Mouse (Mus musculus) limb, embryonic 12.5 days (tissue): Measurements from ENCODE around the gene Tanc2. TPM values are rescaled to one million over a fixed set of nuclear protein-coding genes. Genes with fewer than 3 reads are reported as not detected.

Experiments
- ATAC-seq: fragments of 200-750 bp; cut with Nextera tagmentation; 2 replicates; pipeline ENCODE4 v1.8.0; 2017; ENCODE audit warnings: low read depth, moderate TSS enrichment; ENCODE audit not compliant: insufficient number of reproducible peaks, insufficient read depth, low FRiP score, low TSS enrichment
- H3K27ac ChIP-seq: fragments of 300-500 bp; sonication (generic); 2 replicates; pipeline ENCODE4 v1.5.1; 2016; ENCODE audit warnings: mild to moderate bottlenecking, moderate library complexity
- H3K27me3 ChIP-seq: fragments of 300-500 bp; sonication (generic); 2 replicates; pipeline ENCODE4 v1.6.1; 2016; ENCODE audit warnings: mild to moderate bottlenecking, moderate library complexity
- H3K36me3 ChIP-seq: fragments of 300-500 bp; sonication (generic); 2 replicates; pipeline ENCODE4 v1.6.1; 2016; ENCODE audit warnings: mild to moderate bottlenecking, moderate library complexity
- H3K4me1 ChIP-seq: fragments of 300-500 bp; sonication (generic); replicated peaks from 2 replicates; pipeline ENCODE4 v1.6.1; 2016
- H3K4me2 ChIP-seq: fragments of 300-500 bp; sonication (generic); 2 replicates; pipeline ENCODE4 v1.6.1; 2016; ENCODE audit warnings: mild to moderate bottlenecking, moderate library complexity
- H3K4me3 ChIP-seq: fragments of 300-500 bp; sonication (generic); replicated peaks from 2 replicates; pipeline ENCODE4 v1.5.1; 2016; ENCODE audit warnings: mild to moderate bottlenecking
- H3K9ac ChIP-seq: fragments of 300-500 bp; sonication (generic); replicated peaks from 2 replicates; pipeline ENCODE4 v1.6.1; 2016; ENCODE audit warnings: mild to moderate bottlenecking, moderate library complexity
- H3K9me3 ChIP-seq: fragments of 300-500 bp; sonication (generic); 2 replicates; pipeline ENCODE4 v1.6.1; 2016; ENCODE audit warnings: mild to moderate bottlenecking, moderate library complexity
- WGBS: fragments of 180-500 bp; shearing (Covaris S2); methylation state at CpG from one replicate; pipeline ENCODE4 v1.1.7; 2016; 5-methylcytosine and 5-hydroxymethylcytosine counted together
- polyA plus RNA-seq: library from polyadenylated mRNA; unstranded; fragments of >200 nt; fragmentation: Nextera tagmentation; extraction: Ambion mirVana; gene quantifications from 2 replicates; pipeline ENCODE4 v1.2.1, GENCODE M21; 2016

Tanc2 gene
- polyA plus RNA-seq, 1 experiment from 2014 or later, result 8.5 TPM

DNA sequence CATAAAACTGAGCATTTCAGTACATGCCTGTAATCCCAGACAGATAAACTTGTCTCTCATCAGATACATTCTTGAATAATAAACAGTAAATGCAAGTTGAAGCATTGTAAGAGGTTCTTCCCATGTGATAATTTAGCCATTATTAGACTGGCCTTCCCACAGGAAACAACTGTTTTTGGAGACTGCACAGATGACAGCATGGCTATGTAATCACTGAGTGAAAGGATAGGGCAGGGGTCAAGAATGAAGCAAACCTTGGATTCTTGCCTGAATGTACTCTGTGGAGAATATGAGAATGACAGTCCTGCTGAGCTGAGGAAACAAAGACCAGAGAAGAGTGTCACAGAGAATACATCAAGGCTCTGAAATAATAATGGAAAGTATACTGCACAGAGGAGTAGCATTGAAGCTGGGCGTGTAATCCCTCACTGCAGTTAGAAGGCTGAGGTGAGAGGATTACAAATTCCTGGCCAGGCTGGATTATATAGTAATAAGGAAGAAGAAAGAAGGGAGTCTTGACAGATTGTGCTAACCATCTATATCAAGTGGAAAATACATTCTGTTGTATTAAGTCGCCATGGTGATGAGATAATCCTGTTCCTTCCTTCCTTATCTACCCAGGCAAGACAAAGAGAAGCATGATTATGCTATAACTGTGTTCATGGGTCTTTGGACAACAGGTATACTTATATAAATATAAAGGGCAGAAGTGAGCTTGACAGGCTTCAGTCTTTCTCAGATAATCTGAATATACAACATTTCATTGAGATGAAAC, 159.7 kb downstream of the Tanc2 start:
- WGBS, result 90% methylated on average over 2 of the region's 2 CpGs
- no peak overlapping the region for H3K4me2 ChIP-seq
- no peaks in the 10 kb centered on the region for H3K36me3 ChIP-seq
- no peaks in the 10 kb centered on the region for H3K27me3 ChIP-seq
- peaks cover 4% of the 10 kb centered on the region; the same call in 1 of the 2 replicates for H3K9me3 ChIP-seq
- H3K27ac ChIP-seq, result no peak overlapping the region
- no peaks in the 10 kb centered on the region for H3K4me1 ChIP-seq
- H3K9ac ChIP-seq, result no peak overlapping the region
- ATAC-seq, result no peak
- no peak overlapping the region for H3K4me3 ChIP-seq

DNA sequence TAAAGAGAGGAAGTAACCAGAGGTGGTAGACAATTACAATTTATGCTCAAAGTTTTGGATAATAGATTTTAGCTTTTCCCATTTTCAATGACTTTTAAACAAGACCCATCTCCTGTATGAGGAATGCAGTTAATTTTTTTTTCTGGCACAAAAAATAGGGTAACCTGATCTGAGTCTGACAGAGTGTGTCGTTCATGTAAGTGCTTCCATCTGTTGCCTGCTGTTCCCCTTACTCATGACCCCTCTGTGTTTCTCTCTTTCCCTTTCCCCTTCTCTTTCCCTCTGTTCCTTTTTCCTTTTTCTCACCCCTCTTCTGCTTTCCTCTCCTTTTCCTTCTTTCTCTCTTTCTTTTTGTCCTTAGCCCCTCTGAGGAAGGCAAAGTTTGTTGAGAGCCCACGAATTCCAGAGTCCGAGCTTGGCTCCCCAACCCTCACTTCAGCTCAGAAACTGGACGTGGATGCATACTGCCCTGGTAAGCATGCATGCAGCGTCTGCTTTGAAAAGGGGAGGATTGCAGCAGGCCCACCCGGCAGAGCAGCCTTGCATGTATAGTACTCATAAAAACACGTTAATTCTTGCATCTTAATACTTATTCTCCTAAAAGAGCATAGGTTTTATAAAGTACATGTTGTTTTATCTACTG, 168.9 kb downstream of the Tanc2 start:
- no peaks in the 10 kb centered on the region for H3K36me3 ChIP-seq
- no peaks in the 10 kb centered on the region for H3K27me3 ChIP-seq
- H3K27ac ChIP-seq, result peak overlapping the region; percentile 82
- peaks cover 8% of the 10 kb centered on the region for H3K4me1 ChIP-seq
- 0 out of 2 replicates have a peak, but pooled peaks have one; percentile 56 for ATAC-seq
- H3K9me3 ChIP-seq, result no peaks in the 10 kb centered on the region
- no peak overlapping the region; the same call in 1 of the 2 replicates for H3K9ac ChIP-seq
- H3K4me2 ChIP-seq, result peak overlapping the region; percentile 38
- WGBS, result 11% methylated on average over 7 of the region's 7 CpGs
- H3K4me3 ChIP-seq, result peak overlapping the region; percentile 14; the same call in 1 of the 2 replicates

DNA sequence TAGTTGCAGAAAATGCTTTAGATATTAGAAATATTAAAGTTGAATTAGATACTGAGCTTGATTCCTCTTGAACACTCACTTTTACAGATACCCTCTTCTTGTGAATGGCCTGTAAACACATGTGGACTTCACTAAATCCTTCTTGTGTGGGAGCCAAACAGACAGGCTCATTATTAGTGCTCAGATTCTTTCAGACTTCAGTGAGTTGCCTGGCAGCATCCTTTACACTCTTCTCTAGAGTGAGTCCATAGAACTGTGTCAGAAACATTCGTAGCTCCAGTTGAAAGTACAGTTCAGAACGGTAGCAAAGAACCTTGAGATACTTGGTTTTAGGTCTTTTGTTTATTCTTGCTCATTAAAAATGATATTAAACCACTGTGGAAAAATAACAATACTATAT, 169.6 kb downstream of the Tanc2 start:
- peak overlapping the region; percentile 38 for H3K4me2 ChIP-seq
- H3K4me1 ChIP-seq, result peaks cover 8% of the 10 kb centered on the region
- 67% methylated on average over 2 of the region's 2 CpGs for WGBS
- no peak for ATAC-seq
- H3K4me3 ChIP-seq, result no peak overlapping the region
- H3K9ac ChIP-seq, result no peak overlapping the region
- no peaks in the 10 kb centered on the region for H3K27me3 ChIP-seq
- no peaks in the 10 kb centered on the region for H3K36me3 ChIP-seq
- H3K27ac ChIP-seq, result no peak overlapping the region; the same call in 1 of the 2 replicates
- H3K9me3 ChIP-seq, result no peaks in the 10 kb centered on the region

DNA sequence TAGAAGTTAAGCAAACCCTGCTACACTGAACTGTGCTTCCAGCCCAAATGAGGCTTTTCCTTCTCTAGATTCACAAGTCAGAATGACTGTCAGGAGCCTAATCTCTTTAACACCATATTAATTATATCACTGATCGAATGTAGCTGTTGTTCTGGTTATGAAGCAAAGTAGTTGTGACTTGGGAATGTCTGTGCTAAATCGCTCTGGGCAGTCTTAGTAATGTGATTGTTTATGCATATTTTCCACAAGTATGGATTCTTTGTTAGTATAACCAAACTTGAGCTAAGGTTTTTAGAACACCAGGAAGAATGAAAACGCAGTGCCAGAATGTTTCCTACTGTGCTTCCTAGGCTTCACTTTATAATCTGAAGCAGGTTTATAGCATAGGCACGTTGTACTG, 170.6 kb downstream of the Tanc2 start:
- H3K9me3 ChIP-seq, result no peaks in the 10 kb centered on the region
- 49% methylated on average over 4 of the region's 4 CpGs for WGBS
- H3K4me3 ChIP-seq, result no peak overlapping the region
- H3K36me3 ChIP-seq, result no peaks in the 10 kb centered on the region
- H3K27me3 ChIP-seq, result no peaks in the 10 kb centered on the region
- peaks cover 8% of the 10 kb centered on the region for H3K4me1 ChIP-seq
- H3K4me2 ChIP-seq, result no peak overlapping the region
- no peak overlapping the region for H3K9ac ChIP-seq
- no peak for ATAC-seq
- H3K27ac ChIP-seq, result no peak overlapping the region

DNA sequence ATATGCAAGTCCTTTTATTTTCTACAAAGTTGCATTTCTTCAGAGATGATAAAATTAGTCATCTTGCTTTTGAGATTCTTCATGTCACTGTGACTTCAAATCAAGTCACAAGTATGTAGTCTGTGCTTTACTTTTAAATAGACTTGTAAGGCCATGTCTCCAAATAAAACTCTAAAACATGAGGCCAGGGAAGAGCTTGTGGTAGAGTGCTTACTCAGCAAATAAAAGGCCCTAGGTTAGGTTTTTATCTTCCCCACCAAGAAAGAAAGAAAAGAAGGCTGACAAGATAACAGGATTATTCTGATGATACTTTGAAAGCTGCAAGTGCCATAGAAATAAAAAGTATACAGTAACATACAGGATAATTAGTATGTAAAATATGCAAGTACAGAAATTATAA, 188.0 kb downstream of the Tanc2 start:
- no peaks in the 10 kb centered on the region for H3K4me1 ChIP-seq
- no peaks in the 10 kb centered on the region for H3K27me3 ChIP-seq
- H3K27ac ChIP-seq, result no peak overlapping the region
- peaks cover 5% of the 10 kb centered on the region for H3K36me3 ChIP-seq
- H3K9me3 ChIP-seq, result no peaks in the 10 kb centered on the region
- no peak for ATAC-seq
- H3K4me2 ChIP-seq, result no peak overlapping the region
- no peak overlapping the region for H3K9ac ChIP-seq
- H3K4me3 ChIP-seq, result no peak overlapping the region

DNA sequence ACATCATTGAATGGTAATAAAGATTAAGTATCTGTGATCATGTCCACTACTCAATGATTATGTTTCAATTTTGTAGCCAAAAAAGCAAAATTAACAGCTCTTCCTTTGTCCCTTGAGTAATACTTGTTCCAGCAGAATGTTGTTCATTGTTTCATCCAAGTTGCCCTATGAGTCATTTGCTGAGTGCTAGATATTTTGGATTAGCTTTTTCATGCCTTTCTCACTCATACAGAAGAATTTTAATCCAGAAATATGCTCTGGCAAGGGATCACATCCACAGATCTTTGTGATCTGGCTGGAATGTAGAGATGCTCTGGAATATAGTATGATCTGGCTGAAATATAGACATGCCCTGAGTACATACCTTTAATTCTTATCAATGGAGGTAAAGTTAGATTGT, 202.7 kb downstream of the Tanc2 start:
- no peak for ATAC-seq
- H3K4me2 ChIP-seq, result no peak overlapping the region

DNA sequence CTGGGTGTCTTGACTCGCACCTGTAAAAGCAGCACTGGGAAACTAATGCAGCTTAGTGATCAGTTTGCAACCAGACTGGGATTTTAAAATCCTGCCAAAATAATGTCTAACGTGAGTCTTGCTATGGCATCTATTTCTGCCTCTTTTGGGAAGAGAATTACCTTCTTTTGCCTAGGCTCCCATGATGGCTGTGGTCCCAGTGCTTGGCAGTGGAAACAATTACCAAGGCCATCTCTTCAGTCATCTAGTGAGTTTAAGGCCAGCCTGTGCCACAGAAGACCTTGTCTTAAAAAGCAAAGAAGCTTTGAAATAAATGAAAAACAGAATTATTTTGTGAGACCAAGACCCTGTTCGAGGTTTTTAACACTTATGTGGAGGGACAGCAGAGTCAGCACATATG, 213.9 kb downstream of the Tanc2 start:
- no peaks in the 10 kb centered on the region for H3K36me3 ChIP-seq
- no peaks in the 10 kb centered on the region for H3K9me3 ChIP-seq
- no peaks in the 10 kb centered on the region for H3K27me3 ChIP-seq
- WGBS, result 84% methylated on average over 3 of the region's 3 CpGs
- no peak overlapping the region for H3K9ac ChIP-seq
- no peak overlapping the region for H3K27ac ChIP-seq
- H3K4me1 ChIP-seq, result peaks cover 3% of the 10 kb centered on the region; the same call in 1 of the 2 replicates
- no peak overlapping the region for H3K4me2 ChIP-seq
- ATAC-seq, result no peak
- no peak overlapping the region for H3K4me3 ChIP-seq

More for the DNA sequence above, 202.7 kb downstream of the Tanc2 start:
- no peaks in the 10 kb centered on the region for H3K27me3 ChIP-seq
- H3K27ac ChIP-seq, result no peak overlapping the region
- H3K9ac ChIP-seq, result no peak overlapping the region
- peaks cover 6% of the 10 kb centered on the region; the same call in 1 of the 2 replicates for H3K9me3 ChIP-seq
- H3K4me1 ChIP-seq, result no peaks in the 10 kb centered on the region
- no peaks in the 10 kb centered on the region for H3K36me3 ChIP-seq
- H3K4me3 ChIP-seq, result no peak overlapping the region

DNA sequence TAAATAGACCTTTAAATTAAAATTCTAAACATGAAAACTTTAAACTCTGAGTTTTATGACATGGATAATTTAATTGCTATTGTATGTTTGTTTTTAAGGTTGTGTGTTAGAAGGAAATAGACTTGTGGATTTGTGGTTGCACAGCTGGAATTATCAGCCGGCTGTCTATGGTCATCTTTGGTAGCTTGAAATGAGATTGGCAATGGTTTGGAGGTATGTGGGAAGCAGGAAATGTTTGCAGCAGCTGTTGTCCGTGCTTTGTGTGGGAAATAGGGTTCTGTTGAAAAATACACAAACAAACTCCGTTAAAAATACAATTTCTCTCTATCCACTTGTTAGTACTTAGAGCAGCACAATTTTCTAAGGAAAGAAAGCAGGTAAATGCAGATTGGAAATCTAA, 215.0 kb downstream of the Tanc2 start:
- 67% methylated on average over 3 of the region's 3 CpGs for WGBS
- Histone ChIP-seq H3K4me2 (no peak overlapping the region), H3K27ac (no peak overlapping the region), H3K4me1 (peaks cover 3% of the 10 kb centered on the region; the same call in 1 of the 2 replicates), H3K9ac (no peak overlapping the region), H3K27me3 (no peaks in the 10 kb centered on the region), H3K9me3 (no peaks in the 10 kb centered on the region), H3K36me3 (no peaks in the 10 kb centered on the region), H3K4me3 (no peak overlapping the region)
- no peak for ATAC-seq

DNA sequence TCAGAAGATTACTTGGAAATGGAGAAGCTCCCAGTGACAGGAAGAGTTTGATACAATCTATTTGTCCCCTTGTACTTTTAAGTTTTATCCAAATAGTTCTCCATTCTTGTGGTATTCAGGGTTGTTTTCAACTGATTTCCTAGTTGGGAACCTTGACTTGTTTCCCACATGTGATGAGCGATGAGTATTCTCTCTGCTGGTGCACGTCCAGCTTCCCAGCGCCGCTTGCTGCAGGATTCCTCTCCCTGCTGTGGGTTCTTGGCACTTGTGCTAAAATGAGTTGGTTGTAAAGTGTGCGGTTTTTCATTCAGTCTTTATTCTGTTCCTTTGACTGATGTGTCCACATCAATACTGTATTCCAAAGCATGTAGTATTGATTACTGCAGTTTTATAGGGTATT, 217.3 kb downstream of the Tanc2 start:
- Histone ChIP-seq H3K4me1 (peaks cover 3% of the 10 kb centered on the region; the same call in 1 of the 2 replicates), H3K27me3 (no peaks in the 10 kb centered on the region), H3K9me3 (no peaks in the 10 kb centered on the region), H3K4me3 (no peak overlapping the region), H3K4me2 (no peak overlapping the region), H3K36me3 (no peaks in the 10 kb centered on the region), H3K27ac (no peak overlapping the region), H3K9ac (no peak overlapping the region)
- 86% methylated on average over 5 of the region's 5 CpGs for WGBS
- ATAC-seq, result no peak

DNA sequence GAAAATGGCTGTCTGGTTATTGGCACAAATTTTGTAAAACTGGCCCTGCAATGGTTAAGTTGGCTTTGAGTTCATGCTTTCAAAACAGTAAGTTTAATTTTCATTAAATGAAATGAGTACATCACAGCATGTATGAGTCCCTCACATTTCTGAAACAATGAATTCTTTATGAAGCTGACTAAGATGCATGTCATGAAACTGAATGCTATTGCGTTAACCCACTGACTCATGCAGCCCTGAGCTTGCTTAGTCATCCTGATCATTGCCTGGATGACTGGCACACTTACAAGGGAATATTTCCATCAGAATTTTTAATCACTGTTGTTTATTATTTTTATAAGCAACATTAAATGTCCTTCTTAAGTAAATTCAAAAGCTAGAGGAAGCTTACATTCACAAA, 233.5 kb downstream of the Tanc2 start:
- Histone ChIP-seq H3K27me3 (no peaks in the 10 kb centered on the region), H3K4me1 (no peaks in the 10 kb centered on the region), H3K4me2 (no peak overlapping the region), H3K27ac (no peak overlapping the region), H3K4me3 (no peak overlapping the region), H3K9ac (no peak overlapping the region), H3K9me3 (no peaks in the 10 kb centered on the region), H3K36me3 (no peaks in the 10 kb centered on the region)
- no peak for ATAC-seq
- 75% methylated on average over 1 of the region's 1 CpGs for WGBS

DNA sequence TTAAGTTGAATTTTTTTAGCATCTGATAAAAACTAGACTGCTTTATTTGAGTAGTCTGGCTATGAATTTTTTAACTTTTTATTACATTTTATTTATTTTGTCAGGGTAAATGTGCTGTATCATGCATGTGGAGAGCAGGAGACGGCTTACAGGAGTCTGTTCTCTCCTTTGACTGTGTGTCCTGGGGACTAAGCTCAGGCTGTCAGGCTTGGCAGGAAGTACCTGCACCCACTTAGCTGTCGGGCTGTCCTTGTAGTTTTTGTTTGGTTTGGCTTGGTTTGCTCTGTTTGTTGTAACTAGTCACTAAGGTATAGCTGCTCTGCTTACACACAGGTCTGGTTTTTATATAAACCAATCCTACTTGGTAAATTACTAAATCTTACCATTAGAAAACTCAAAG, 234.0 kb downstream of the Tanc2 start:
- Histone ChIP-seq H3K9ac (no peak overlapping the region), H3K4me3 (no peak overlapping the region), H3K36me3 (no peaks in the 10 kb centered on the region), H3K27ac (no peak overlapping the region), H3K27me3 (no peaks in the 10 kb centered on the region), H3K4me1 (no peaks in the 10 kb centered on the region), H3K9me3 (no peaks in the 10 kb centered on the region), H3K4me2 (no peak overlapping the region)
- ATAC-seq, result no peak
- 54% methylated on average over 2 of the region's 2 CpGs for WGBS
